Mouse (Mus musculus) limb, embryonic 11.5 days (tissue): ENCODE data around the gene Ttc38. TPM values are rescaled to one million over a fixed set of nuclear protein-coding genes. Genes with fewer than 3 reads are reported as not detected.

Experiments
- ATAC-seq: fragments of 200-750 bp; cut with Nextera tagmentation; 2 replicates; pipeline ENCODE4 v1.8.0; 2017; ENCODE audit warnings: low read depth; ENCODE audit not compliant: insufficient number of reproducible peaks, low FRiP score, low TSS enrichment
- DNase-seq: peaks from one replicate; pipeline ENCODE4 v3.0.0-alpha.2; 2015; ENCODE audit warnings: low spot score
- H3K27ac ChIP-seq: fragments of 300-500 bp; sonication (generic); replicated peaks from 2 replicates; pipeline ENCODE4 v1.5.1; 2014; ENCODE audit warnings: low read depth, mild to moderate bottlenecking, low read length
- H3K27me3 ChIP-seq: fragments of 300-500 bp; sonication (generic); 2 replicates; pipeline ENCODE4 v1.6.1; 2014; ENCODE audit warnings: mild to moderate bottlenecking, low read length, mixed read lengths; ENCODE audit not compliant: control insufficient read depth, insufficient read depth
- H3K36me3 ChIP-seq: fragments of 300-500 bp; sonication (generic); 2 replicates; pipeline ENCODE4 v1.6.1; 2014; ENCODE audit warnings: mild to moderate bottlenecking, low read length, moderate library complexity, mixed read lengths; ENCODE audit not compliant: control insufficient read depth, insufficient read depth
- H3K4me1 ChIP-seq: fragments of 300-500 bp; sonication (generic); 2 replicates; pipeline ENCODE4 v1.6.1; 2014; ENCODE audit warnings: low read length, mixed read lengths; ENCODE audit not compliant: control insufficient read depth, insufficient read depth
- H3K4me2 ChIP-seq: fragments of 300-500 bp; sonication (generic); 2 replicates; pipeline ENCODE4 v1.6.1; 2014; ENCODE audit warnings: low read depth, mild to moderate bottlenecking, moderate library complexity; ENCODE audit not compliant: severe bottlenecking
- H3K4me3 ChIP-seq: fragments of 300-500 bp; sonication (generic); 2 replicates; pipeline ENCODE4 v1.5.1; 2014; ENCODE audit warnings: low read depth, low read length
- H3K9ac ChIP-seq: fragments of 300-500 bp; sonication (generic); 2 replicates; pipeline ENCODE4 v1.6.1; 2014; ENCODE audit warnings: mild to moderate bottlenecking, low read length
- H3K9me3 ChIP-seq: fragments of 300-500 bp; sonication (generic); 2 replicates; pipeline ENCODE4 v1.6.1; 2016; ENCODE audit warnings: low read length; ENCODE audit not compliant: control insufficient read depth
- WGBS: fragments of 180-500 bp; shearing (Covaris S2); extraction: QIAGEN DNeasy Blood & Tissue Kit; methylation state at CpG from one replicate; pipeline ENCODE4 v1.1.7; 2014; 5-methylcytosine and 5-hydroxymethylcytosine counted together
- polyA plus RNA-seq: library from polyadenylated mRNA; unstranded; fragments of >200 nt; fragmentation: Nextera tagmentation; extraction: Ambion mirVana; gene quantifications from 2 replicates; pipeline ENCODE4 v1.2.1, GENCODE M21; 2014

Ttc38 gene
- polyA plus RNA-seq, 1 experiment from 2014 or later, result 4.1 TPM

DNA sequence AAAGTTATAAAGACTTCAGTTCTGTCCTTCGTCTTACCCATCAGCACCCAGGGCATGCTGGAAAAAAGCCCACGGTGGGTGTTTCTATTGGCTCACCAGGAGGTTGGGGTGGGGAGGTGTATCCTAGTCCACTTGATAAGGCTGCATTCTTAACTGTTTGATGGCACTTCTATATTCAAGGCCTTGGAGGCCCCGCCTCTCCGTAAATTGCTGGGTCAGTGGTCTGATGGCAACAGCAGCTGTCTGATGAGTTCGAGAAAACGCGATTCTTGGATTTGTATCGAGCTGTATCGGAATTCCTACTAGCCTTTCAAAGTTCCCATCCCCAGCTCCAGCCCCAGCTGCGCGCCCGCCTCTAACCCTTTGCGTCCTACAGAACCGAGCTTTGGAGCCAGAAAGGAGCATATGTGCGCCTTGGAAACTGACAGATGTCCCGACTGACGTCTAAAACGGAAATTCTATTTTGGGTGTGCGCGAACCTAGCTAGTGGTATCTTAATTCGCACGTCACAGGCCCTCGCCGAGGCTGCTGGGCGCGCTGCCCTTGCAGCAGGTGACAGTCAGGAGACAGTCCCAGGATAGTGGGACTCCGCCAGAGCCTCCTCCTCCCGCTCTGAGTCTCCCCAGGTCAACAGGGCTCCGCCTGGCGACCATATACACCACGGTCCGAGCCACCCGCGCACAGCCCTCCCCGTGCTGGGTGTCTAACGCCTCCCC, 21.1 kb upstream of the Ttc38 start:
- Histone ChIP-seq H3K27ac (peak overlapping the region; percentile 21; the same call in 1 of the 2 replicates), H3K36me3 (no peaks in the 10 kb centered on the region), H3K9ac (peak overlapping the region; percentile 74), H3K4me3 (peak overlapping the region; percentile 82), H3K4me1 (peaks cover 6% of the 10 kb centered on the region), H3K27me3 (no peaks in the 10 kb centered on the region), H3K4me2 (peak overlapping the region; percentile 91), H3K9me3 (no peaks in the 10 kb centered on the region)
- 7% methylated on average over 36 of the region's 36 CpGs for WGBS
- ATAC-seq (peak; percentile 81; the same call in 1 of the 2 replicates), DNase-seq (peak; percentile 25)

DNA sequence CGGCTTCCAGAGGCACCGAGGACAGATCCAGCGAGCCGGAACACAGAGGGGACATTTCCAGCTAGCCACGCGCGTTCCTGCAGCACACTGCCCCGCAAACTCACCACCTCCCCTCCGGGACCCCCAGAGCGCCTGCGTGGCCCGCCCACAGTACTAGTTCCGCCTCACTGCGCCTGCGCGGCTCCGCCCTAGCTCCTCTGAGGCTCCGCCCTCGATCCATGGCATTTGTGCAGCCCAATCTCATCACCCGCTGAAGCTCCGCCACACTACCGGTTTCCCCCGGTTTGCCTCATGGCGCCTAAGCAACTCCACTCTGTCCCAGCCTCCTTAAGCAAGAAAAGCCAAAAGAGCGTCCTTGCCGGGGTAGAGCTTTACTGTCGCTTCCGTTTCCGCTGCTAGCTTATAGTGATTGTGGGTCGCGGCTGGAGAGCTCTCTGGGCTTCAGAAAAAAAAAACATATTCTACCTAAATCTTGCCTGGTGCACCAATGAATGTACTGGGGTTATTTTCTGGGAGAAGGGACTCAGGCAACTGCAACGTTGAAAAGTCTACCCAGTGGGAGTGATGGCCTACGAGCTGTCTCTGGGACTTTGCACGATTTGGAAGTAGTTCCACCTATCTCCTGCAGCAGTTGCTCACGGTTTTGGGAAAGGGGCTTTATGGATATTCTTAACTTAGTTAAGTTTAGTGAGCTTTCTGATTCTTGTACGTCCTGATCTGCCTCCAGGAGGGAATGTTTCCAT, 20.4 kb upstream of the Ttc38 start, which contains the start of gene Cdpf1:
Cdpf1 (minus strand) TSS at position 163 of the 743 bp plus-strand sequence.
- Histone ChIP-seq H3K27me3 (no peaks in the 10 kb centered on the region), H3K4me2 (peak within 1 kb of the TSS; percentile 91), H3K9ac (peak within 1 kb of the TSS; percentile 74), H3K4me3 (peak within 1 kb of the TSS; percentile 82), H3K9me3 (no peaks in the 10 kb centered on the region), H3K4me1 (peaks cover 6% of the 10 kb centered on the region), H3K27ac (peak within 1 kb of the TSS; percentile 82; the same call in 1 of the 2 replicates), H3K36me3 (no peaks in the 10 kb centered on the region)
- 4% methylated on average over 36 of the region's 36 CpGs for WGBS
- DNase-seq (peak; percentile 99), ATAC-seq (peak; percentile 91)

DNA sequence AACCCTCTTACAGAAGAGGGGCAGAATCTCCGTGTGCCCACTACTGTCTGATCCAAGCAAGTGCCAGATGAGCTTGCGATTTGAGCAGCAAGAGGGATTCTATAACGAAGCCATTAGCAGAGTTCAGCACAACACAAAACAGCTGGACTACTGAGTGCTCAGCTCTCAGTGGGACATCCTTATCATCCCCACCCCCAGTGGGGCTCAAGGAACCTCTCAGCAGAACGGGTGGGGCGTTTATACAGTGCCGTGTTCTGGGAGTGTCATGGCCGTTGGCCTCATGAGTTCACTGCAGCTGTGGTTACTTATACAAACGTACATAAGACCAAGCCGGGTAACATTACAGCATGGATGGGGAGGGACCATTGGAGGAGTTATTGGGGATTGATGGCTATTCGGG, 18.7 kb upstream of the Ttc38 start:
- no peak overlapping the region for H3K4me2 ChIP-seq
- H3K4me3 ChIP-seq, result no peak overlapping the region
- no peak overlapping the region for H3K9ac ChIP-seq
- H3K27ac ChIP-seq, result no peak overlapping the region
- no peaks in the 10 kb centered on the region for H3K36me3 ChIP-seq
- H3K9me3 ChIP-seq, result no peaks in the 10 kb centered on the region; the same call in 1 of the 2 replicates
- no peak for DNase-seq
- H3K27me3 ChIP-seq, result no peaks in the 10 kb centered on the region
- no peak for ATAC-seq
- 75% methylated on average over 10 of the region's 10 CpGs for WGBS
- peaks cover 6% of the 10 kb centered on the region for H3K4me1 ChIP-seq

GRCm38 (mm10) chr15:85821203-85822010, 10.7 kb upstream of the Ttc38 start, which contains the start of gene Pkdrej:
Gene Pkdrej (minus strand): TSS chr15:85821734.
- no peak within 1 kb of the TSS for H3K27ac ChIP-seq
- no peaks in the 10 kb centered on the region for H3K36me3 ChIP-seq
- 3% methylated on average over 53 of the region's 65 CpGs for WGBS

GRCm38 (mm10) chr15:85822011-85822359, 10.1 kb upstream of the Ttc38 start:
- Histone ChIP-seq H3K9ac (peak overlapping the region; percentile 65), H3K4me3 (peak overlapping the region; percentile 45), H3K9me3 (no peaks in the 10 kb centered on the region; the same call in none of the 2 replicates), H3K4me1 (no peaks in the 10 kb centered on the region), H3K4me2 (peak overlapping the region; percentile 95), H3K27ac (no peak overlapping the region), H3K36me3 (no peaks in the 10 kb centered on the region), H3K27me3 (peaks cover 5% of the 10 kb centered on the region; the same call in 1 of the 2 replicates)
- WGBS, result 12% methylated on average over 4 of the region's 4 CpGs
- ATAC-seq (no peak), DNase-seq (no peak)

More at GRCm38 (mm10) chr15:85821203-85822010, 10.7 kb upstream of the Ttc38 start, which contains the start of gene Pkdrej:
- H3K9ac ChIP-seq, result peak within 1 kb of the TSS; percentile 65
- H3K4me3 ChIP-seq, result peak within 1 kb of the TSS; percentile 45
- no peaks in the 10 kb centered on the region; the same call in none of the 2 replicates for H3K9me3 ChIP-seq
- no peaks in the 10 kb centered on the region for H3K4me1 ChIP-seq
- peaks cover 5% of the 10 kb centered on the region; the same call in 1 of the 2 replicates for H3K27me3 ChIP-seq
- DNase-seq (peak; percentile 64), ATAC-seq (peak; percentile 65; the same call in 1 of the 2 replicates)
- peak within 1 kb of the TSS; percentile 95 for H3K4me2 ChIP-seq

GRCm38 (mm10) chr15:85826676-85827075, 5.4 kb upstream of the Ttc38 start:
- no peak for DNase-seq
- no peaks in the 10 kb centered on the region for H3K9me3 ChIP-seq
- H3K9ac ChIP-seq, result no peak overlapping the region
- no peak overlapping the region for H3K27ac ChIP-seq
- 0 out of 2 replicates have a peak, but pooled peaks cover 2% of the 10 kb centered on the region for H3K27me3 ChIP-seq
- 66% methylated on average over 5 of the region's 5 CpGs for WGBS
- no peak overlapping the region for H3K4me2 ChIP-seq
- no peak for ATAC-seq
- H3K4me3 ChIP-seq, result no peak overlapping the region
- no peaks in the 10 kb centered on the region for H3K36me3 ChIP-seq
- H3K4me1 ChIP-seq, result no peaks in the 10 kb centered on the region

- Histone ChIP-seq H3K27ac (no peak overlapping the region), H3K36me3 (no peaks in the 10 kb centered on the region), H3K4me2 (no peak overlapping the region), H3K27me3 (no peaks in the 10 kb centered on the region), H3K9me3 (no peaks in the 10 kb centered on the region), H3K4me1 (0 out of 2 replicates have a peak, but pooled peaks cover 3% of the 10 kb centered on the region), H3K9ac (no peak overlapping the region), H3K4me3 (no peak overlapping the region)
- DNase-seq (no peak), ATAC-seq (no peak)
- 85% methylated on average over 4 of the region's 4 CpGs for WGBS
These were observed 4.0 kb upstream of the Ttc38 start for GRCm38 (mm10) chr15:85828071-85828470.

GRCm38 (mm10) chr15:85829470-85829869, 2.6 kb upstream of the Ttc38 start:
- WGBS, result 80% methylated on average over 5 of the region's 5 CpGs
- 0 out of 2 replicates have a peak, but pooled peaks cover 3% of the 10 kb centered on the region for H3K4me1 ChIP-seq
- no peaks in the 10 kb centered on the region for H3K9me3 ChIP-seq
- no peak overlapping the region for H3K9ac ChIP-seq
- H3K27ac ChIP-seq, result no peak overlapping the region
- no peaks in the 10 kb centered on the region for H3K27me3 ChIP-seq
- DNase-seq (no peak), ATAC-seq (no peak)
- no peak overlapping the region for H3K4me3 ChIP-seq
- H3K4me2 ChIP-seq, result no peak overlapping the region
- H3K36me3 ChIP-seq, result no peaks in the 10 kb centered on the region
